Mouse (Mus musculus): ENCODE data around the gene Spen.

Gene Spen

GRCm38 (mm10) chr4:141420886-141421285 is 117.5 kb downstream of the Spen start:
- DNase-seq (ENCODE audit: low spot score) = no peak

- DNase-seq (ENCODE audit: low spot score) = no peak
These were observed 118.1 kb downstream of the Spen start, which contains the start of gene Hspb7 for GRCm38 (mm10) chr4:141420192-141420829. Gene Hspb7, plus strand, starts transcription at chr4:141420779.

DNA sequence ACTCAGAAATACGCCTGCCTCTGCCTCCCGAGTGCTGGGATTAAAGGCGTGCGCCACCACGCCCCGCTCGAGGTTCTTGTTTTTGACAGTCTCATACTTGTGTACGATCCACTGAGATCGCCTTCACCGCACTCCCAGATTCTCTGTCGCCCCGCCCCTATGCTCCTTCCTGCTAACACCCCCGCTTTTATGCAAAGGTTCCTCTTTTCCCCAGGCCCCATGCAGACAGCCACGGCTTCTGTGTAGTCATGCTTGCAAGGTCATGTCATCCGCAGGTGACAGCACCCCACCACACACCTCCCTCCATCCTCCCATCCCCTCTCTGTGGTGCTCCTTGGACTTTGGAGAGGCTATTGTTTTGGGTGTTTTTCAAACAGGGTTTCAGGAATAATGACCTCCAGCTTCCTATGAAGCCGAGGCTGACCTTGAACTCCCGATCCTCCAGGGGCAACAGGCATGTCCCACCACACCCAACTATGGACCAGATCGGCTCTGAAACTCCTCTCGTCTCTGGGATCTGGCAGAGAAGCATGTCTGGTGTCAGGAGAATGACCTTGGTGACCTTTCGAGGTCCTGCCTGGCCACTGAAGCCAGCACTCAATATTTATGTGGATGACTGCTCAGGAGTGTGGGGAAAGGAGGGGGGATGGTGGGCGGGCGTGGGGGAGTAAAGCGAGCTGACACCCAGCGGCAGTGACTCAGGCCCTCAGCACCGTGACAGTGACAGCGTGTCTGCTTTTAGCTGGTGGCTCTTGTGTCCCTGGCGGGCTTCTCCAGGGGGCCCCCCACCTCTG is 118.8 kb downstream of the Spen start:
- DNase-seq (ENCODE audit: low spot score) = no peak

Data from urinary bladder, postnatal 25 days (tissue).